Mouse (Mus musculus): ENCODE measurements at regions not wholly inside any gene's neighbourhood (a gene's known extent, or its start where the extent isn't known, plus 50 kb on each side); places are given as distances from the start of the nearest gene placed in this dataset.
A peak's percentile ranks its signal among the peaks of the same experiment; 100 is the strongest.

GRCm38 (mm10) chr4:105327711-105328471, 170.7 kb downstream of the Plpp3 start:
- no peak for DNase-seq (ENCODE audit: low spot score in 2 of 2)

- DNase-seq (ENCODE audit: low spot score in 2 of 2), result no peak
Measured at GRCm38 (mm10) chr4:105328776-105329175, 171.6 kb downstream of the Plpp3 start.

- no peak for DNase-seq (ENCODE audit: low spot score in 2 of 2)
Measured at GRCm38 (mm10) chr4:105332081-105332480, 174.9 kb downstream of the Plpp3 start.

- DNase-seq (ENCODE audit: low spot score in 2 of 2), result no peak
Measured at GRCm38 (mm10) chr4:105335872-105336271, 178.7 kb downstream of the Plpp3 start.

- no peak for DNase-seq (ENCODE audit: low spot score in 2 of 2)
Measured at GRCm38 (mm10) chr4:105336557-105336956, 179.4 kb downstream of the Plpp3 start.

- no peak for DNase-seq (ENCODE audit: low spot score in 2 of 2)
Measured at GRCm38 (mm10) chr4:105338131-105338530, 181.0 kb downstream of the Plpp3 start.

- peak in 1 of 2 experiments; percentile 10 for DNase-seq (ENCODE audit: low spot score in 2 of 2)
Measured at GRCm38 (mm10) chr4:105338861-105339260, 181.7 kb downstream of the Plpp3 start.

GRCm38 (mm10) chr4:105341274-105341673, 184.1 kb downstream of the Plpp3 start:
- DNase-seq (ENCODE audit: low spot score in 2 of 2), result no peak

GRCm38 (mm10) chr4:105346846-105347245, 189.7 kb downstream of the Plpp3 start:
- no peak for DNase-seq (ENCODE audit: low spot score in 2 of 2)

- DNase-seq (ENCODE audit: low spot score in 2 of 2), result no peak
Measured at GRCm38 (mm10) chr4:105347911-105348310, 190.8 kb downstream of the Plpp3 start.

- no peak for DNase-seq (ENCODE audit: low spot score in 2 of 2)
Measured at GRCm38 (mm10) chr4:105349316-105350207, 192.4 kb downstream of the Plpp3 start.

- DNase-seq (ENCODE audit: low spot score in 2 of 2), result no peak
Measured at GRCm38 (mm10) chr4:105352342-105352741, 195.2 kb downstream of the Plpp3 start.

- DNase-seq (ENCODE audit: low spot score in 2 of 2), result no peak
Measured at GRCm38 (mm10) chr4:105352953-105353352, 195.8 kb downstream of the Plpp3 start.

- no peak for DNase-seq (ENCODE audit: low spot score in 2 of 2)
Measured at GRCm38 (mm10) chr4:105354097-105354496, 196.9 kb downstream of the Plpp3 start.

- no peak for DNase-seq (ENCODE audit: low spot score in 2 of 2)
Measured at GRCm38 (mm10) chr4:105356616-105357015, 199.5 kb downstream of the Plpp3 start.

- DNase-seq (ENCODE audit: low spot score in 2 of 2), result no peak
Measured at GRCm38 (mm10) chr4:105358725-105359124, 201.6 kb downstream of the Plpp3 start.

GRCm38 (mm10) chr4:105364496-105364895, 207.3 kb downstream of the Plpp3 start:
- DNase-seq (ENCODE audit: low spot score in 2 of 2), result no peak

- no peak for DNase-seq (ENCODE audit: low spot score in 2 of 2)
Measured at GRCm38 (mm10) chr4:105365076-105365475, 207.9 kb downstream of the Plpp3 start.

- DNase-seq (ENCODE audit: low spot score in 2 of 2), result no peak
Measured at GRCm38 (mm10) chr4:105376591-105376990, 219.4 kb downstream of the Plpp3 start.

GRCm38 (mm10) chr4:105377469-105378187, 220.5 kb downstream of the Plpp3 start:
- no peak for DNase-seq (ENCODE audit: low spot score in 2 of 2)

- DNase-seq (ENCODE audit: low spot score in 2 of 2), result no peak
Measured at GRCm38 (mm10) chr4:105384826-105385225, 227.7 kb downstream of the Plpp3 start.

- no peak for DNase-seq (ENCODE audit: low spot score in 2 of 2)
Measured at GRCm38 (mm10) chr4:105385481-105385880, 228.3 kb downstream of the Plpp3 start.

Measured in frontal cortex, postnatal 14 days (tissue).